Mouse (Mus musculus): Measurements from ENCODE around the gene Olfr136. TPM values are rescaled to one million over a fixed set of nuclear protein-coding genes. Genes with fewer than 3 reads are reported as not detected.

Gene Olfr136
- total RNA-seq (2021), result not detected
- long read RNA-seq, experiment 1, result 0 reads
- long read RNA-seq, experiment 2, result 0 reads

DNA sequence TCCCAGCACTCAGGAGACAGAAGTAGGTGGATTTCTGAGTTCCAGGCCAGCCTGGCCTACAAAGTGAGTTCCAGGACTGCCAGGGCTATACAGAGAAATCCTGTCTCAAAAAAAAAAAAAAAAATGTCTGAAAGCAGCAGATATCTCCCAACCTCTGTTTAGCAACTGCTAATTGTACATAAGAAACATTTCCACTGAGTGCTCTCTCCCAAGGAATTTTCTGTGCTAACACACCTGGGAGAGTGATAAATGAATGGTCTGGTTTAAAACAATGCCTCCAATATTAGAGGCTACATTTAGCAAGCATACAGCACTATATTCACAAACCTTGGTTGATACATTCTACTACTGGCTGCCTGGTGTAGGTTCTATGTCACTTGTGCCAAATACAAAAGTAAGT is at the start of gene Olfr136:
Olfr136 (plus strand) TSS at position 301 of the 400 bp plus-strand sequence.
- no peak for DNase-seq

DNA sequence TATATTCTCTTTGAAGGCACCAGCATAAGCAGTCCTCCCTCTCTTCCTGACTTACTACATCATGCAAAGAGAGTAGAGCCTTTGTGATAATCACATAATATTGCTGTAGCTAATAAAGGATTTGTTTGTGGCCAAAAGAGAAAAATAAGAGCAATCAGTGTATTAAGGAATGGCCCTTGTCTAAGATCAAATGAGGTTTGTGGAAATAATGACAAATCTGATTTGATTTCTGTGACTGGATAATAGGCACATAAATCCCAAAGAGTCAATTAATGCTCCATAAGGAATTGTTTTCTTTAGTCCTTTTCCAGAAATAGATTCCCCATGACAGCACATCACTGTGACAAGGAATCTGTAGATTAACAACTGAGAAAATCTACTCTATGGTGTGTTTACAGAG is 22.2 kb upstream of the Olfr136 start, which contains the start of gene Olfr137:
Olfr137 (minus strand) TSS at position 101 of the 400 bp plus-strand sequence.
- no peak for DNase-seq

Other genes starting within 250 kb of the Olfr136 start
- gene Olfr131, start 241.1 kb upstream of the Olfr136 start, total RNA-seq (2021), result not detected
- not detected for gene Olfr132, start 195.3 kb upstream of the Olfr136 start, total RNA-seq (2021)
- gene Olfr133, start 184.6 kb upstream of the Olfr136 start, total RNA-seq (2021), result not detected
- gene Olfr134, start 158.4 kb upstream of the Olfr136 start, total RNA-seq (2021), result not detected
- gene Olfr135, start 125.5 kb upstream of the Olfr136 start, total RNA-seq (2021), result not detected
- not detected for gene Olfr138, start 68.8 kb upstream of the Olfr136 start, total RNA-seq (2021)
- not detected for gene Olfr137, start 22.3 kb upstream of the Olfr136 start, total RNA-seq (2021)
- not detected for gene Esp36, start 90.4 kb downstream of the Olfr136 start, total RNA-seq (2021)
- gene Esp34, start 224.4 kb downstream of the Olfr136 start, total RNA-seq (2021), result not detected

All from adrenal gland, postnatal 10 days (tissue).